Mouse (Mus musculus) limb, embryonic 15.5 days (tissue): ENCODE measurements at regions not wholly inside any gene's neighbourhood (a gene's known extent, or its start where the extent isn't known, plus 50 kb on each side); places are given as distances from the start of the nearest gene placed in this dataset.
"Not testable (repeated sequence)": the region's sequence is repeated elsewhere in the genome, so short reads cannot be mapped to it uniquely, and the experiment has no call there.

Experiments
- ATAC-seq: fragments of 200-750 bp; cut with Nextera tagmentation; 2 replicates; pipeline ENCODE4 v1.8.0; 2017; ENCODE audit warnings: low read depth, moderate TSS enrichment; ENCODE audit not compliant: insufficient number of reproducible peaks, low FRiP score, low TSS enrichment
- H3K27ac ChIP-seq: fragments of 300-500 bp; sonication (generic); 2 replicates; pipeline ENCODE4 v1.5.1; 2015; ENCODE audit warnings: moderate library complexity, mild to moderate bottlenecking, inconsistent platforms
- H3K27me3 ChIP-seq: fragments of 300-500 bp; sonication (generic); 2 replicates; pipeline ENCODE4 v1.6.1; 2015; ENCODE audit warnings: inconsistent platforms
- H3K36me3 ChIP-seq: fragments of 300-500 bp; sonication (generic); 2 replicates; pipeline ENCODE4 v1.6.1; 2015; ENCODE audit warnings: inconsistent platforms
- H3K4me1 ChIP-seq: fragments of 300-500 bp; sonication (generic); 2 replicates; pipeline ENCODE4 v1.6.1; 2015; ENCODE audit warnings: inconsistent platforms
- H3K4me2 ChIP-seq: fragments of 300-500 bp; sonication (generic); 2 replicates; pipeline ENCODE4 v1.6.1; 2015; ENCODE audit warnings: mild to moderate bottlenecking, inconsistent platforms
- H3K4me3 ChIP-seq: fragments of 300-500 bp; sonication (generic); 2 replicates; pipeline ENCODE4 v1.5.1; 2015; ENCODE audit warnings: mild to moderate bottlenecking, inconsistent platforms
- H3K9ac ChIP-seq: fragments of 300-500 bp; sonication (generic); 2 replicates; pipeline ENCODE4 v1.6.1; 2015; ENCODE audit warnings: inconsistent platforms
- H3K9me3 ChIP-seq: fragments of 300-500 bp; sonication (generic); 2 replicates; pipeline ENCODE4 v1.6.1; 2016; ENCODE audit warnings: inconsistent platforms
- WGBS: fragments of 180-500 bp; shearing (Covaris S2); methylation state at CpG from one replicate; pipeline ENCODE4 v1.1.7; 2015; 5-methylcytosine and 5-hydroxymethylcytosine counted together

DNA sequence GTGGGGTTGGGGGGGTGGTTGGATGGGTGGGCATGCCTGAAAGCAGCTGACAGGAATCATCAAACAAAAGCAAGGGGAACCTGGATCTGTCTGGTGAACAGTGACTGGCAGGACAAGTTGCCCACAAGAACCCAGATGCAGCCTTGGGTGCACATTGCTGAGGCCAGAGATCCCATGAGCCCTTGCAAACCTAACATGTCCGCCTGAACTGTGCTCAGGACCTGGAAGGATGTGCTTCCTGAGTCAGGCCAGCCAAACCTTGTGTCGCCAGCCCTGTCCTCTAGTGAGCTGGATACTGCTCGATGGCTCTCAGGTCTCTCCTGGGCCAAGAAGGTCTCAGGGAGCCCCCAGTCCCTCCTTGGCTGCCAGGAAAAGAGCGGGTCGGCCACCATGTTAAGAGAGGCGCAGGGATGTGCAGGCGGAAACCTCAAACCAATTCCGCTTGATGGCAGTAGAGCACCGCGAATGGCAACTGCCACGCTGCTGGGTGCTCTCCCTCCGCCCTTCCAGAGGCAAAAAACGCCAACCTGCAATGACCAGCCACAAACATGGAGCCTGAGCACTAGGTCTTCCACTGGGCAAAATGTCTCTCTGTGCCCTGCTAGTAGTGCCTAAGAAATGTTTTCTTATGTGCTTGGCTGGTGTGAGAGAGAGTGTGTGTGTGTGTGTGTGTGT lies 140.2 kb downstream of the Pls3 start:
- ATAC-seq, H3K27ac ChIP-seq, H3K36me3 ChIP-seq, H3K4me1 ChIP-seq, H3K4me3 ChIP-seq, H3K9me3 ChIP-seq, H3K9ac ChIP-seq, H3K4me2 ChIP-seq, H3K27me3 ChIP-seq: not testable (repeated sequence)
- WGBS = 63% methylated on average over 10 of the region's 13 CpGs

DNA sequence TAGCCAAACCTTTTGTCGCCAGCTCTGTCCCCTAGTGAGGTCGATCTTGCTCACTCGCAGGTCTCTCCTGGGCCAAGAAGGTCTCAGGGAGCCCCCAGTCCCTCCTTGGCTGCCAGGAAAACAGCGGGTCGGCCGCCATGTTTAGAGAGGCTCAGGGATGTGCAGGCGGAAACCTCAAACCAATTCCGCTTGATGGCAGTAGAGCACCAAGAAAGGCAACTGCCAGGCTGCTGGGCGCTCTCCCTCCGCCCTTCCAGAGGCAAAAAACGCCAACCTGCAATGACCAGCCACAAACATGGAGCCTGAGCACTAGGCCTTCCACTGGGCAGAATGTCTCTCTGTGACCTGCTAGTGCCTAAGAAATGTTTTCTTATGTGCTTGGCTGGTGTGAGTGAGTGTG lies 141.3 kb downstream of the Pls3 start:
- ATAC-seq, H3K4me2 ChIP-seq, H3K9me3 ChIP-seq, H3K4me3 ChIP-seq, H3K36me3 ChIP-seq, H3K27ac ChIP-seq, H3K4me1 ChIP-seq, H3K27me3 ChIP-seq, H3K9ac ChIP-seq: not testable (repeated sequence)
- WGBS = 61% methylated on average over 11 of the region's 11 CpGs

DNA sequence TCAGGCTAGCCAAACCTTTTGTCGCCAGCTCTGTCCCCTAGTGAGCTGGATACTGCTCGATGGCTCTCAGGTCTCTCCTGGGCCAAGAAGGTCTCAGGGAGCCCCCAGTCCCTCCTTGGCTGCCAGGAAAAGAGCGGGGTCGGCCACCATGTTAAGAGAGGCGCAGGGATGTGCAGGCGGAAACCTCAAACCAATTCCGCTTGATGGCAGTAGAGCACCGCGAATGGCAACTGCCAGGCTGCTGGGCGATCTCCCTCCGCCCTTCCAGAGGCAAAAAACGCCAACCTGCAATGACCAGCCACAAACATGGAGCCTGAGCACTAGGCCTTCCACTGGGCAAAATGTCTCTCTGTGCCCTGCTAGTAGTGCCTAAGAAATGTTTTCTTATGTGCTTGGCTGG lies 145.2 kb downstream of the Pls3 start:
- not testable (repeated sequence) for H3K4me2 ChIP-seq, H3K36me3 ChIP-seq, H3K4me3 ChIP-seq, H3K27me3 ChIP-seq, H3K9ac ChIP-seq, H3K9me3 ChIP-seq, H3K4me1 ChIP-seq, H3K27ac ChIP-seq, ATAC-seq
- WGBS = 62% methylated on average over 12 of the region's 12 CpGs

DNA sequence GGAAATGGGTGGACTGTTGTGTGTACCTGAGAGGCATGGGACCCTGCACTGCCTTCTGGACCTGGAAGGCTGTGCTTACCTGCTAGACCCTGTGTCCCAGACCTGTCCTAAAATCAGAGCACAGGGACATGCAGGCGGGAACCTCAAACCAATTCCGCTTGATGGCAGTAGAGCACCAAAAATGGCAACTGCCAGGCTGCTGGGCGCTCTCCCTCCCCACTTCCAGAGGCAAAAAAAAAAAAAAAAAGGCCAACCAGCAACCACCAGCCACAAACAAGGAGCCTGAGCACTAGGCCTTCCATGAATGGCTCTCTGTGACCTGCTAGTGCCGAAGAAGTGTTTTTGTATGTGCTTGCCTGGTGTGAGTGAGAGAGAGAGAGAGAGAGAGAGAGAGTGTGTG lies 146.5 kb downstream of the Pls3 start:
- H3K4me2 ChIP-seq = no peak overlapping the region
- 66% methylated on average over 4 of the region's 4 CpGs for WGBS
- no peak overlapping the region for H3K27ac ChIP-seq
- no peaks in the 10 kb centered on the region for H3K4me1 ChIP-seq
- no peak overlapping the region for H3K9ac ChIP-seq
- no peaks in the 10 kb centered on the region for H3K9me3 ChIP-seq
- H3K4me3 ChIP-seq = no peak overlapping the region
- no peak for ATAC-seq
- H3K27me3 ChIP-seq = no peaks in the 10 kb centered on the region
- 0 out of 2 replicates have a peak, but pooled peaks cover 3% of the 10 kb centered on the region for H3K36me3 ChIP-seq

DNA sequence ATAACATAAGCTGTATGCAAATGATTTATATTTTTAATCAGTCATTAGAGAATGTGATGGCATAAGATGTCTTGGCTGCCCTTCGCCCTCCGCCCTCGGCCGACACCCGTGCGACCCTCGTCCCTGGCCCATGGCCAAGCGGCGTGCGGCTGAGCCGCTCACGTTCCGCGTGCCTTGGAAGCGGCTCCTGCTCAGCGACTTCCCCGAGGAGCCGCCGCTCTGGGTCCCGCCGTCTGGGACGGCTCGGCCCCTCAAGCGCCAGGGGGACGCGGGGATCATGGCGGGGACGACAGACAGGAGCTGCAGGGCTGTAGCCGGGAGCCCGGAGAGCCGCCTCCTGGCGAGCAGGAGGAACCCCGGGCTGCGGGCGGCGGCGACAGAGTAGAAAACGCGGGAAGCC lies 145.5 kb upstream of the Rab39b start:
- H3K4me1 ChIP-seq, ATAC-seq, H3K27me3 ChIP-seq, H3K4me2 ChIP-seq, H3K4me3 ChIP-seq, H3K36me3 ChIP-seq, H3K27ac ChIP-seq, H3K9me3 ChIP-seq, H3K9ac ChIP-seq: not testable (repeated sequence)
- 79% methylated on average over 24 of the region's 39 CpGs for WGBS

DNA sequence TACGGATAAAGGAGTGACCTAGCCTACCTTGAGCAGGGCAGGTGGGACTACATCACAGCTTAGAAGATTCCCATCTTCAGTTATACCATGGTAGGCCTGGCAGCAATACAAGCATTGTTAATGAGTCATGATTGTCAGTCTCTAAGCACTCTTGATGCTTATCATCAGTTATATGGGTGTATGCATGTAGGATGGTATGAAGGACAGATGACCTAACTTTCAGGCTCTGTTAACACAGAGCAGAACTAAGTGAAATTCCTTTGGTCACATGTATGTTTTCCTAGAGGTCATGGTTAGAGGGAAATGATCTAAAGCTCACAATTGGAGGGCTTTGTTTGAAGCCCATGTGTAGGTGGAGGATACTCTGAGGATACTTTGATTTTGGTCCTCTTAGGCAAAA lies 121.9 kb upstream of the Rab39b start:
- no peak for ATAC-seq
- Histone ChIP-seq H3K4me1 (no peaks in the 10 kb centered on the region), H3K9me3 (no peaks in the 10 kb centered on the region), H3K27ac (no peak overlapping the region), H3K4me3 (no peak overlapping the region), H3K36me3 (no peaks in the 10 kb centered on the region), H3K9ac (no peak overlapping the region), H3K4me2 (no peak overlapping the region), H3K27me3 (no peaks in the 10 kb centered on the region)
- WGBS = 25% methylated on average over 1 of the region's 1 CpGs

DNA sequence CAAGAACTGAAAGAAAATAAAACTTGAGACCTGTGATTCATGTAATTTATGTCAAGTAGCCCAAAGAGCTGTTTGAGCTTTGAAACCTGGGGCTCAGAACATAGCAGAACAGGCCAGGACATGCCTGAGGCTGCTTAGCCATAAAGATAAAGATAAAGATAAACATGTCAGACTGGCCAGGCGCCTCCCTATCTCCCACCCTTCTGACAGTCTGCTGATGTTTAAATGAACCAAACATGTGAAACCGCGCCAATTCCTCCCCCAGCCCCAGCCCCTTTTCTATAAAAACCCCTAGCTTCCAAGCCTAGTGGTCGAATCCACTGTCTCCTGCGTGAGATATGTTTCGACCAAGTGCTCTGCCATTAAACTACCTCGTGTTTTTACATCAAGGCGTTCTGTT lies 97.2 kb upstream of the Rab39b start:
- not testable (repeated sequence) for H3K36me3 ChIP-seq, H3K4me1 ChIP-seq, H3K27ac ChIP-seq, H3K27me3 ChIP-seq, H3K4me3 ChIP-seq, H3K9ac ChIP-seq, H3K9me3 ChIP-seq, H3K4me2 ChIP-seq, ATAC-seq
- 95% methylated on average over 8 of the region's 8 CpGs for WGBS

DNA sequence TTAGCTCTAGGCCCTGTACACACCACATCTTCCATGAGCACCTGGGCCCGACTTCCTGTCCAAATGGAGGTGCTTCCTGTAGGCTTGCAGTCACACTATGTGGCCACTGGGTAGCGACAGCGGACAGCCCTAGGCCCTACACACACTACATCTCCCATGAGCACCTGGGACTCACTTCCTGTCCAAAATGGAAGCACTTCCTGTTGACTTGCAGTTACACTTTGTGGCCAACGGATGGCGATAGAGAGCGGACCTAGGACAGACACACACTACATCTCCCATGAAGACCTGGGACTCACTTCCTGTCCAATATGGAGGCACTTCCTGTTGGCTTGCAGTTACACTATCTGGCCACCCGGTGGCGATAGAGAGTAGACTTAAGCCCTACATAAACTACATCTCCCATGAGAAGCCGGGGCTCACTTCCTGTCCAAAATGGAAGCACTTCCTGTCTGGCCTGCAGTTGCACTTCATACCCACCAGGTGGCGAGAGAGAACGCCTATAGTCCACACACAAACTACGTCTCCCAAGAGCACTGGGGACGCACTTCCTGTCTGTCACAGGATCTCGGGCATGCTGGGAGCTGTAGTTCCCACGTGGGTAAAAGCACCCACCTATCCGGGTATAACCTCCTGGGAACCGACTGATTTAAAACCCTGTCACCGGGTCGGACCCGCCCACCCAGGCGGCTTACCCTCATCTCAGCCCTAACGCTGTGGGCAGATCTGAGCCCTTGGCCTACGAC lies 96.1 kb upstream of the Rab39b start:
- no peaks in the 10 kb centered on the region for H3K27me3 ChIP-seq
- peak overlapping the region; percentile 42 for H3K4me3 ChIP-seq
- H3K4me1 ChIP-seq = no peaks in the 10 kb centered on the region
- WGBS = 7% methylated on average over 23 of the region's 23 CpGs
- H3K27ac ChIP-seq = no peak overlapping the region
- H3K36me3 ChIP-seq = no peaks in the 10 kb centered on the region
- H3K9me3 ChIP-seq = no peaks in the 10 kb centered on the region
- H3K9ac ChIP-seq = no peak overlapping the region
- peak; percentile 98 for ATAC-seq
- H3K4me2 ChIP-seq = peak overlapping the region; percentile 39; the same call in 1 of the 2 replicates

DNA sequence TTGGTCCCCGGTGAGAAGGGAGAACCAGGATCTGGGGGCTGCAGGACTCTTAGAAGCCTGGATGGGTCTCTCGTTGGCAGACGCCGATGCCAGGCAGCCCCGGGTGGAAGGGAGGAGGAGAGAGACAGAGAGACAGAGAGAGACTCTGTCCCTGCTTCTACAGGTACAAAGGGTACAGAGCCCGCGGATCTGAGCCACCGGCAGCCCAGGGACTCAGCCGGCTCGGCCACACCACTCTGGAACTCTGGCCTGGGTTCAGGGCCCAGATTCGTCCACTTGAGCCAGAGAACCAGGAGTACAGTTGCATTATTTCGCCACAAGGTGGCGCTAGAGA lies 95.5 kb upstream of the Rab39b start:
- Histone ChIP-seq H3K36me3 (no peaks in the 10 kb centered on the region), H3K4me1 (no peaks in the 10 kb centered on the region), H3K9ac (no peak overlapping the region), H3K27me3 (no peaks in the 10 kb centered on the region), H3K4me3 (peak overlapping the region; percentile 26), H3K4me2 (peak overlapping the region; percentile 32), H3K9me3 (no peaks in the 10 kb centered on the region), H3K27ac (no peak overlapping the region)
- ATAC-seq = no peak
- WGBS = 45% methylated on average over 13 of the region's 13 CpGs

DNA sequence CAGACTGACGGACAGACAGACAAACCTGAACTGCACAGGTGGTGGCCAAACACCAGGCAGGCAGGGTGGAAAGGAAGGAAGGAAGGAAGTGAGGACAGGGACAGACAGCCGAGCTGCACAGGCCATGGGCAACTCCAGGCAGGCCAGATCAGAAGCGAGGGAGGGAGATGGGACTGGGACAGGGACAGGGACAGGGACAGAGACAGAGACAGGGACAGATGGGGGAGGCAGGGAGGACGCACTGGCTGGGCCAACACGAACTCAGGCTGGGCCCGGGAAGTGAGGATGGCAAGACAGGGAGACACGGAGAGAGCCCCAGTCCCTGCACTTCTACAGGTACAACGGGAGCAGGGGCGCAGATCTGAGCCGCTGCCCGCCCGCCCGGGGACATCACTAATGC lies 94.9 kb upstream of the Rab39b start:
- H3K27ac ChIP-seq = no peak overlapping the region
- ATAC-seq = no peak
- no peaks in the 10 kb centered on the region for H3K27me3 ChIP-seq
- peak overlapping the region; percentile 26 for H3K4me3 ChIP-seq
- 85% methylated on average over 13 of the region's 13 CpGs for WGBS
- peak overlapping the region; percentile 32; the same call in 1 of the 2 replicates for H3K4me2 ChIP-seq
- H3K9ac ChIP-seq = no peak overlapping the region
- no peaks in the 10 kb centered on the region for H3K9me3 ChIP-seq
- no peaks in the 10 kb centered on the region for H3K36me3 ChIP-seq
- H3K4me1 ChIP-seq = no peaks in the 10 kb centered on the region

DNA sequence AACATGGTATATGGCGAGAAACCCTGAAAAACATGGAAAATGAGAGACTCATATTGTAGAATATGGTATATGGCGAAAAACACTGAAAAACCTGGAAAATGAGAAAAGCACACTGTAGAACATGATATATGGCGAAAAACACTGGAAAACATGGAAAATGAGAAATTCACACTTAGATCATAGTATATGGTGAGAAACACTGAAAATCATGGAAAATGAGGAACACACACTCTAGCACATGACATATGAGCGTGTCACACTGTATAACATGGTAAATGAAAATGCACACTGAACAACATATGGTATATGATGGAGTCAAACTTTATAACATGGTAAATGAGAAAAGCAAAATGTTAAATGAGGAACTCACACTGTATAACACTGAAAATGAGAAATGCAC lies 89.6 kb upstream of the Rab39b start:
- Histone ChIP-seq H3K9ac (no peak overlapping the region), H3K4me1 (no peaks in the 10 kb centered on the region), H3K27me3 (no peaks in the 10 kb centered on the region), H3K27ac (no peak overlapping the region), H3K4me2 (no peak overlapping the region), H3K36me3 (no peaks in the 10 kb centered on the region), H3K9me3 (no peaks in the 10 kb centered on the region), H3K4me3 (no peak overlapping the region)
- WGBS = 88% methylated on average over 4 of the region's 4 CpGs
- no peak for ATAC-seq

DNA sequence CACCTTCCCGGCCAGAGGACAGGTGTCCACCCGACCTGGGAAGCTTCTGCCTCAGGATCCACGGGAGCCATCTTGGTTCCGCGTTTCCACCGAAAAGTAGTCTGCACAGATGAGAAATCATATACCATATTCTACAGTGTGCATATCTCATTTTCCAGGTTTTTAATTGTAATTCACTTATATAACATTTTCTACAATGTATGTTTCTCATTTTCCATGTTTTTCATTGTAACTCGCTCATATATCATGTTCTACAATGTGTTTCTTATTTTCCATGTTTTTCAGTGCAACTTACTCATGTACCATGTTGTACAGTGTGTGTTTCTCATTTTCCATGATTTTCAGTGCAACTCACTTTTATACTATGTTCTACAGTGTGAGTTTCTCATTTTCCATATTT lies 65.4 kb upstream of the Rab39b start:
- H3K36me3 ChIP-seq = no peaks in the 10 kb centered on the region
- no peaks in the 10 kb centered on the region for H3K4me1 ChIP-seq
- H3K9ac ChIP-seq = no peak overlapping the region
- no peaks in the 10 kb centered on the region for H3K27me3 ChIP-seq
- no peaks in the 10 kb centered on the region for H3K9me3 ChIP-seq
- 90% methylated on average over 7 of the region's 7 CpGs for WGBS
- no peak for ATAC-seq
- no peak overlapping the region for H3K27ac ChIP-seq
- no peak overlapping the region for H3K4me3 ChIP-seq
- H3K4me2 ChIP-seq = no peak overlapping the region
